Mouse (Mus musculus) neural tube, embryonic 13.5 days (tissue): Measurements from ENCODE around the gene Wnk1. TPM values are rescaled to one million over a fixed set of nuclear protein-coding genes. Genes with fewer than 3 reads are reported as not detected.

ENCODE experiments used
- ATAC-seq: fragments of 200-750 bp; cut with Nextera tagmentation; 2 replicates; pipeline ENCODE4 v1.8.0; 2017; ENCODE audit warnings: low read depth, mild to moderate bottlenecking, moderate TSS enrichment, moderate library complexity
- H3K27ac ChIP-seq: fragments of 300-500 bp; sonication (generic); replicated peaks from 2 replicates; pipeline ENCODE4 v1.5.1; 2015; ENCODE audit warnings: moderate library complexity, mild to moderate bottlenecking, inconsistent platforms
- H3K27me3 ChIP-seq: fragments of 300-500 bp; sonication (generic); 2 replicates; pipeline ENCODE4 v1.6.1; 2015; ENCODE audit warnings: mild to moderate bottlenecking, inconsistent platforms
- H3K36me3 ChIP-seq: fragments of 300-500 bp; sonication (generic); 2 replicates; pipeline ENCODE4 v1.6.1; 2015; ENCODE audit warnings: mild to moderate bottlenecking, inconsistent platforms
- H3K4me1 ChIP-seq: fragments of 300-500 bp; sonication (generic); replicated peaks from 2 replicates; pipeline ENCODE4 v1.6.1; 2015; ENCODE audit warnings: inconsistent platforms
- H3K4me2 ChIP-seq: fragments of 300-500 bp; sonication (generic); 2 replicates; pipeline ENCODE4 v1.6.1; 2015; ENCODE audit warnings: inconsistent platforms, mild to moderate bottlenecking, moderate library complexity
- H3K4me3 ChIP-seq: fragments of 300-500 bp; sonication (generic); 2 replicates; pipeline ENCODE4 v1.5.1; 2015; ENCODE audit warnings: mild to moderate bottlenecking, inconsistent platforms
- H3K9ac ChIP-seq: fragments of 300-500 bp; sonication (generic); 2 replicates; pipeline ENCODE4 v1.6.1; 2015; ENCODE audit warnings: moderate library complexity, mild to moderate bottlenecking, inconsistent platforms
- H3K9me3 ChIP-seq: fragments of 300-500 bp; sonication (generic); 2 replicates; pipeline ENCODE4 v1.6.1; 2016; ENCODE audit warnings: inconsistent platforms
- WGBS: fragments of 180-500 bp; shearing (Covaris S2); methylation state at CpG from one replicate; pipeline ENCODE4 v1.1.7; 2015; 5-methylcytosine and 5-hydroxymethylcytosine counted together
- polyA plus RNA-seq: library from polyadenylated mRNA; unstranded; fragments of >200 nt; fragmentation: Nextera tagmentation; extraction: Ambion mirVana; gene quantifications from 2 replicates; pipeline ENCODE4 v1.2.1, GENCODE M21; 2015

The Wnk1 gene
- polyA plus RNA-seq, 1 experiment from 2014 or later, result 51.0 TPM

DNA sequence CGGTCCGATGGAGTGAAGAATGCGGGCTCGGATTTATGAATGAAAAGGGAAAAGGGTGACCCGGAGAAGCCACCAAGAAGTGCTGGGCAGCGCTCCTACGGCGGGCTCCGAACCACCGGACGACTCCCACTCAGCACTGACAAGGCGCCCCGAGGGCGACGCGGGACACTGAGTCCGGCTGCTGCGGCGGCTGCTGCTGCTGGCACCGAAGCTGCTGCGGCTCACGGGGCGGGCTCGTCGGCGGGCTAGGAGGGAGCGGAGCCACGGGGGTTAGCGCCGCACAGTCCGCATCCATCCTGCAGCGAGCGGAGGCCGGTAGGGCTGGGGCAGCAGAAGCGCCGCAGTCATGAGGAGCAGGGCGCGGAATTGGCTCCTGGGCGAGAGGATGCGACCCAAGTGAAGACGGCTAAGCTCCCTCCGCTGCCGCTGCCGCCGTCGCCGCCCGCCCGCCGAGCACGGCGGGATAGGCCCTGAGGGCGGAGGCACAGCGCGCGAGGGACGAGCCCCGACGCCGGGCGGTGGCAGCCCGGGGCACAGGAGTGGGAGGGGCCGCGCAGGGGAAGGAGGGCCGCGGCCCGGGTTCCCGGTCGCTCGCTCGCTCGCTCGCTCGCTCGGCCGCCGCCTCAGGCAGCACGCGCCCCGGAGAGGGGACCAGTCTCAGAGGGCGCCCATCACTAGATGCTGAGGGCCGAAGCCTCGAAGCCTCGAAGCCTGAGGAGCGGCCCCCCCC, 671 bp downstream of the Wnk1 start:
- H3K9ac ChIP-seq, result peak overlapping the region; percentile 92
- no peaks in the 10 kb centered on the region for H3K36me3 ChIP-seq
- peak overlapping the region; percentile 99 for H3K27ac ChIP-seq
- WGBS, result under 1% methylated on average over 72 of the region's 85 CpGs
- peak; percentile 74 for ATAC-seq
- H3K27me3 ChIP-seq, result no peaks in the 10 kb centered on the region
- H3K9me3 ChIP-seq, result no peaks in the 10 kb centered on the region
- H3K4me2 ChIP-seq, result peak overlapping the region; percentile 91
- H3K4me3 ChIP-seq, result peak overlapping the region; percentile 95
- H3K4me1 ChIP-seq, result peaks cover 34% of the 10 kb centered on the region

DNA sequence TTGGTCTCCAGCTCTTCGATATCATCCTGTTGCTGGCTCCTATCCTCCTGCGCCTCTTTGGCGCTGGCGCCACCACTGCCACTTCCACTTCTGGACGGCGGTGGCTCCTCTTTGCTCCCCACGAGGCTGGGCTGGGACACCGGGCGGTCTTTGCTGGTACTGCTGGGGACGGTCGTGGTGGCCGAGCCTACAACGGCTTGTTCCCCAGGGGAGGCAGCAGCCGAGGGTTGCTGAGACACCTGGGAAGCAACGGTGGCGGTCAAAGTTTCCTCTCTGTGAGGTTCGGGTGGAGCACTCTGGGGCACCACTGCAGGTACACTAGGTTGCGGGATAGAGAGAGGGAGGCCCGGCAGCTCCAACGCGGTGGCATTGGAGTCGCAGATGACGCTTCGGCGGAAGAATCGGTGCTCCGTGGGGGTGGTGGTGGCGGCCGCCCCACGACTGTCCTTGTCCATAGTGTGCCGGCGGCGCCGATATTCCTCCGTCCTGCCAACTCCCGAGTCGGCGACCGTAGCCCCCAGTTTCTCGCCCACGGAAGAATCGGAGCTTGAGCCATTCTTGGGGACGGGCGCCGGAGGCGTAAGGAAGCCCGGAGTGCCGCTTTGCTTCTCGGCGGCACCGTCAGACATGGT, 1.4 kb downstream of the Wnk1 start:
- H3K9me3 ChIP-seq, result no peaks in the 10 kb centered on the region
- no peak for ATAC-seq
- peak overlapping the region; percentile 99 for H3K27ac ChIP-seq
- peak overlapping the region; percentile 91 for H3K4me2 ChIP-seq
- peak overlapping the region; percentile 95 for H3K4me3 ChIP-seq
- peaks cover 38% of the 10 kb centered on the region for H3K4me1 ChIP-seq
- peak overlapping the region; percentile 92 for H3K9ac ChIP-seq
- WGBS, result under 1% methylated on average over 51 of the region's 51 CpGs
- H3K36me3 ChIP-seq, result no peaks in the 10 kb centered on the region
- no peaks in the 10 kb centered on the region for H3K27me3 ChIP-seq

DNA sequence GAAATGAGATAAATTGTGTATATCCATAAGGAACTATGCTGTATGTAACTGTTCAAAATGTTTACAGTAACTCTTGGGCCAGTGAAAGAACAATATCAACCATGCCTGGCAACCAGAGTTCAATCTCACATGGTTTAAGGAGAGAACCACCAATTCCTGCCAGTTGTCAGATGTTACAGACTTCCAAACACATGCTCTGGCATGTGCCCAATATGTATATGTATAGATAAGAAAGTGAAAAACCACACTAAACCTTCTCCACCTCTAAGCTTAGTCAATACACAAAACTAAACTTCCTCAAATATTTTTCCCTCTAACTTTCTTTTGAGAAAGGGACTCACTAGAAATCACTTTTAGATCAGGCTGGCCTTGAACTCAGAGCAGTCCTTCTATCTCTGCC, 13.9 kb downstream of the Wnk1 start:
- ATAC-seq, result no peak
- no peaks in the 10 kb centered on the region for H3K27me3 ChIP-seq
- no peak overlapping the region for H3K4me3 ChIP-seq
- H3K4me1 ChIP-seq, result 0 out of 2 replicates have a peak, but pooled peaks cover 3% of the 10 kb centered on the region
- H3K27ac ChIP-seq, result no peak overlapping the region
- H3K36me3 ChIP-seq, result peaks cover 15% of the 10 kb centered on the region; the same call in 1 of the 2 replicates
- no peak overlapping the region for H3K4me2 ChIP-seq
- H3K9me3 ChIP-seq, result 0 out of 2 replicates have a peak, but pooled peaks cover 3% of the 10 kb centered on the region
- H3K9ac ChIP-seq, result no peak overlapping the region

DNA sequence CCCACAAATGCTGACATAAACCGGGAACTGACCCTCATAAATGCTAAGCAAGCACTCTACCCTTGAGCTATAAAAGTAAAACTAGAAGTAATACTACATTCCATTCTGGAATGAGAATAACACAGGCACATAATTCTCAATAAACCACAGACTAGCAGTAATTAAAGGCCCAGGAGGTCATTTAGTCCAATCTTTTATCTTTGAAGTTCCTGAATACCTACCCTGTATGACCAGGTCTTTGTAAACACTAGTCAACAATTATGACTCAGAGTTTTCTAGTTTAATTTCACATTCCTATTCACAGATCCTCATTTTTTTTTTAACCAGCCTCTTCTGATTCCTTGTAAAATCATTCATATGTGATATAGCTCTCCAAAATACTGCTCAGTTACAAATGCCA, 14.7 kb downstream of the Wnk1 start:
- H3K36me3 ChIP-seq, result peaks cover 8% of the 10 kb centered on the region; the same call in 1 of the 2 replicates
- H3K4me2 ChIP-seq, result no peak overlapping the region
- WGBS, result 62% methylated on average over 1 of the region's 1 CpGs

DNA sequence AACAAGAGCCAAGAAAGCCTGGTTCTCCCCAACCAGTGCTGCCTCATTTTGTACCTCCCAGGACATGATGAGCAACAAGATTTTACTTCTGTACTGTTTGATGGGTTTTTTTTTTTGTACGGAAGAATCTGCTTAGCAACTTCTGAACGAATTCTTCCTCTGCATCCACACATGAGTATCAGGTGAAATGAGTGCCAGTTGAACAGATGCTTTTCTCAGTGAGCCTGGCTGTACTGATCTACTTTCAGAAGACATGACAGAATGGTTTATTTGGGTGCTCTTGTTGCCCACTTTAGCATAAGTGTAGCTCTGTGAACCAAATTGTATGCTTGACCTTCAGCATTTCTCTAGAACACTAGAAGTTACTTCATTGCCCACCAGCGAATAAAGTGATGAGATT, 16.4 kb downstream of the Wnk1 start:
- Histone ChIP-seq H3K9me3 (no peaks in the 10 kb centered on the region), H3K36me3 (0 out of 2 replicates have a peak, but pooled peaks cover 3% of the 10 kb centered on the region), H3K4me2 (no peak overlapping the region), H3K4me1 (peaks cover 6% of the 10 kb centered on the region; the same call in 1 of the 2 replicates), H3K4me3 (no peak overlapping the region), H3K27me3 (no peaks in the 10 kb centered on the region), H3K27ac (no peak overlapping the region), H3K9ac (no peak overlapping the region)
- 96% methylated on average over 3 of the region's 3 CpGs for WGBS
- no peak for ATAC-seq

More for the DNA sequence above, 14.7 kb downstream of the Wnk1 start:
- no peak for ATAC-seq
- H3K27me3 ChIP-seq, result no peaks in the 10 kb centered on the region
- H3K9me3 ChIP-seq, result 0 out of 2 replicates have a peak, but pooled peaks cover 2% of the 10 kb centered on the region
- H3K4me1 ChIP-seq, result peaks cover 6% of the 10 kb centered on the region; the same call in 1 of the 2 replicates
- no peak overlapping the region for H3K4me3 ChIP-seq
- no peak overlapping the region for H3K9ac ChIP-seq
- H3K27ac ChIP-seq, result no peak overlapping the region

DNA sequence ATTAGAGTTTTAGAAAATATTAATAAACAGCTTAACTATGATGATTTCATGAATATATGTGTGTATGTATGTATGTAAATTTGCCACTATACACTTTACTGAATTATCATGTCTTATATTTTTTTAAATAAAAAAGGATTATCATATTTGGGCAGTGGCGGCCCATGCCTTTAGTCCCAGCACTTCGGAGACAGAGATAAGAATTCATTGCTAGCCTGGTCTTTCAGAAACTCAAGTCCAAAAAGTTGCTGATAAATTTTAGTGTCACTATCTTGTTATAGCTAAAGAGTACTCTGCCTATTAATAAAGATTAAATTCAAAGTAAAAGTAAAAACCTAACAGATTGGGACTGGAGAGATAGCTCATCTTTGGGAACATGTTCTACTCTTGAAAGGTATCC, 18.8 kb downstream of the Wnk1 start:
- Histone ChIP-seq H3K9ac (no peak overlapping the region), H3K4me2 (no peak overlapping the region), H3K9me3 (no peaks in the 10 kb centered on the region), H3K36me3 (no peaks in the 10 kb centered on the region), H3K27ac (no peak overlapping the region), H3K4me3 (no peak overlapping the region), H3K27me3 (no peaks in the 10 kb centered on the region), H3K4me1 (peaks cover 6% of the 10 kb centered on the region; the same call in 1 of the 2 replicates)
- ATAC-seq, result no peak
- WGBS, result 97% methylated on average over 2 of the region's 2 CpGs

DNA sequence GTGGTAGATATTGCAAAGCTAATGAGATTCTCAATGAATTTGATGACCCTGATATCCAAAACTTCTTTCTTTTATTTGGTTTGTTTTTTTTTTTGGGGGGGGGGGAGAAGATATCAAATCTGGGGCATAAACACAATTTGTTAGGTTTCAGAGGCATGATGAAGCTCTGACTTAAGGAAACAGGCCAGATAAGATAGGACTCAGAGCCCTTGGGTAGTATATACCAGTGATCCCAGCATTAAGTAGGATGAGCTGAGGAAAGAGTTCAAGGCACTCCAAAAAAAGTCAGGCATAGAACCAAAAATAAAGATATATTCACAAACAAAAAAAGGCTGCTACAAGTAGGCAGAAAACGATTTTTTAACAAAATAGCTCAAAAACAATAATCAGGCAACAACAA, 25.3 kb downstream of the Wnk1 start:
- Histone ChIP-seq H3K4me1 (no peaks in the 10 kb centered on the region; the same call in 1 of the 2 replicates), H3K27ac (no peak overlapping the region), H3K4me3 (no peak overlapping the region), H3K4me2 (no peak overlapping the region), H3K36me3 (no peaks in the 10 kb centered on the region), H3K9me3 (no peaks in the 10 kb centered on the region), H3K27me3 (no peaks in the 10 kb centered on the region), H3K9ac (no peak overlapping the region)
- 86% methylated on average over 1 of the region's 1 CpGs for WGBS
- no peak for ATAC-seq

DNA sequence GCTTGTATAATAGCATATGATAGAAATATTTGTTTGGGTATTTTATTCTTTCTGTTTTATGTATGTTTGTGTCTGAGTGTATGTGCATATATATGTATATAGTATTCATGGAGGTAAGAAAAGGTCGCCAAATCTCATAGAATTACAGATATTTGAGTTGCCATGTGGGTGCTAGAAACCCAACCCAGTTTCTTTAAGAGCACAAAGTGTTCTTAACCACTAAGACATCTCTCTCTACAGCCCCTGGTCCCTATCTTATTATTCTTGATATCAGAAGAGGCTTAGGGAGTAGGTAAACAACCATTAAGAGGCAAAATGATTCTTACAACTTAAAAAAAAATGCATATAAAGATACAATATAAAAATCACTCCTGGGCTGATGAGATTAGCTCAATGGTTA, 27.0 kb downstream of the Wnk1 start:
- WGBS, result 97% methylated on average over 1 of the region's 1 CpGs
- H3K27ac ChIP-seq, result no peak overlapping the region
- H3K4me3 ChIP-seq, result no peak overlapping the region
- no peaks in the 10 kb centered on the region; the same call in 1 of the 2 replicates for H3K4me1 ChIP-seq
- no peak for ATAC-seq
- no peaks in the 10 kb centered on the region for H3K27me3 ChIP-seq
- H3K4me2 ChIP-seq, result no peak overlapping the region
- H3K9me3 ChIP-seq, result no peaks in the 10 kb centered on the region
- no peaks in the 10 kb centered on the region for H3K36me3 ChIP-seq
- no peak overlapping the region for H3K9ac ChIP-seq

DNA sequence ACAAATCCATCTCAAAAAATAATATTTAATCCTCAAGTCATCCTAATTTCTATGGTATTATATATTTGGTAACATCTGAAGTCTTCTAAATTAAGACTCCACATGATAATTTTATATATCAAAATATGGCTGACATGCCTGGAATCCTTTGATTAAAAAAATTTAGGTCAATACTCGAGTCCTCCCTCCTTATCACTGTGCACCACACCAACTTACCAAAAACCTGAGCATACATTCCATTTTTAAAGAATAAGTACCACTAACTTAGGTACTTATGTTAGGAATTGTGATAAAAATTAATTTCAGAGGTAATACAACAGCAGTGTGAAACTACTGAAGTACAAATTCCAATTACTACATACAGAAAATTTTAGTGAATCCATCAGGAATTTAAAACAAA, 27.5 kb downstream of the Wnk1 start:
- Histone ChIP-seq H3K9me3 (no peaks in the 10 kb centered on the region), H3K27ac (no peak overlapping the region), H3K36me3 (no peaks in the 10 kb centered on the region), H3K27me3 (no peaks in the 10 kb centered on the region), H3K4me2 (no peak overlapping the region), H3K4me3 (no peak overlapping the region), H3K4me1 (no peaks in the 10 kb centered on the region; the same call in 1 of the 2 replicates), H3K9ac (no peak overlapping the region)
- ATAC-seq, result no peak
- 93% methylated on average over 1 of the region's 1 CpGs for WGBS

DNA sequence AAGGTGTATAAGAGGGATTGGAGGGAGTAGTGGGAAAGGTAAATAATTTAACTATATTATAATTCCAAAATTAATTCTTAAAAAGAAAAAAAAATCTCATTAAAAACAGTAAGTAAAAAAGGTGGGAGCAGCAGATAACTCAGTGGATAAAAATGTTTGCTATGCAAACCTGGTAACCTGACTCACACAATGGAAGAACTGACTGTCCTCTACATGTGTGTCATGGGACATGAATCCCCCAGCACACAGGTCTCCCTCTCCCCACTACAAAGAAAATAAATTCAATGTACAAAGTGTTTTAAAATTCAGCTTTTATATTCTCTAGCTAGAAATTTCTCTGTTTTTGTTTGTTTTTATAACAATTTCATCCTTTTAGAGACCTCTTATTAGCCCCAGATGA, 27.9 kb downstream of the Wnk1 start:
- no peak overlapping the region for H3K27ac ChIP-seq
- ATAC-seq, result no peak
- no peaks in the 10 kb centered on the region for H3K27me3 ChIP-seq
- no peaks in the 10 kb centered on the region for H3K9me3 ChIP-seq
- H3K4me1 ChIP-seq, result no peaks in the 10 kb centered on the region; the same call in 1 of the 2 replicates
- H3K9ac ChIP-seq, result no peak overlapping the region
- no peaks in the 10 kb centered on the region for H3K36me3 ChIP-seq
- no peak overlapping the region for H3K4me2 ChIP-seq
- no peak overlapping the region for H3K4me3 ChIP-seq

DNA sequence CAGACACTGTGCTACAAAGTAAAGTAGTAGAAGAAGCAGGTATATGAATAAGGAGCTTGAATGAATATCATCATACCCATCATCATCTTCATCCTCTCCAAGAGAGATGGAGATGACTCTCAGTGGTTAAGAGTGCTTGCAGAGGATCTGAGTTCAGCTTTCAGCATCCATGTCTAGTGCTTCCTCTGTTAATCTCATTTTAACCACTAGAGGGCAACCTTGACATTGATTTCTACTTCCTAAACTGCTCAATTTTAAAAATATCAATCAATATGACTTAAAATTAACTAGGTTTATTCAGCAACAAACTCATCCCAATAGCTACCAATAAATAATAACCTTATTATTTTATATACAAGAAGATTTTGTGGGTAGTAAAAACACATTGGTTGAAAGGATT, 36.8 kb downstream of the Wnk1 start:
- H3K4me2 ChIP-seq, result no peak overlapping the region
- no peak overlapping the region for H3K9ac ChIP-seq
- ATAC-seq, result no peak
- H3K27ac ChIP-seq, result no peak overlapping the region
- no peaks in the 10 kb centered on the region for H3K9me3 ChIP-seq
- H3K36me3 ChIP-seq, result peaks cover 16% of the 10 kb centered on the region
- H3K4me1 ChIP-seq, result no peaks in the 10 kb centered on the region
- no peak overlapping the region for H3K4me3 ChIP-seq
- H3K27me3 ChIP-seq, result no peaks in the 10 kb centered on the region

DNA sequence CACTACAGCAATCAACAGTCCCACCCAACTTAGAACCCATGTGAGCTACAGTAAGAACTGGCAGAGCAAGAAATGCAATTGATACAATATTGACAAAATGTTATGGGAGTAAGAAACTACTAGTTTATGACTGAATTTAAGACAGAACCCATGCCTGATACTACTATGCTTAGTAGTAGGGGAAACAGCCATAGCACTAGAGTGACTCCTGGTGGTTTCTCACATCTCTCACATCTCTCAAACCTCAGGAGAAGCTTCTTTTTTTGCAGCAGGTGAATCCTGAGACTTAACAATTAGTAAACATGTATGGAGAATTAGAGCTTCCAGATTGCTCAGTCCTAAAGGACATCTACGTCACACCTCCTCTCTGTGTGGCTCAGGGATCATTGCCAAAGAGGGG, 42.0 kb downstream of the Wnk1 start:
- Histone ChIP-seq H3K4me2 (no peak overlapping the region), H3K27me3 (no peaks in the 10 kb centered on the region), H3K27ac (no peak overlapping the region), H3K36me3 (peaks cover 17% of the 10 kb centered on the region), H3K9me3 (no peaks in the 10 kb centered on the region), H3K9ac (no peak overlapping the region), H3K4me1 (no peaks in the 10 kb centered on the region), H3K4me3 (no peak overlapping the region)
- no peak for ATAC-seq
- WGBS, result 94% methylated on average over 1 of the region's 1 CpGs
